Mouse (Mus musculus) forebrain, postnatal 0 days (tissue): ENCODE data around the gene Gm5426. TPM values are rescaled to one million over a fixed set of nuclear protein-coding genes. Genes with fewer than 3 reads are reported as not detected.

Experiments
- ATAC-seq: fragments of 200-750 bp; cut with Nextera tagmentation; 2 replicates; pipeline ENCODE4 v1.8.0; 2017; ENCODE audit warnings: mild to moderate bottlenecking, moderate library complexity
- DNase-seq: peaks from one replicate; pipeline ENCODE4 v3.0.0-alpha.2; 2015
- H3K27ac ChIP-seq: fragments of 300-500 bp; sonication (generic); 2 replicates; pipeline ENCODE4 v1.5.1; 2014; ENCODE audit warnings: low read depth, mild to moderate bottlenecking, antibody characterized with exemption, low read length, moderate library complexity, mixed read lengths
- H3K27me3 ChIP-seq: fragments of 300-500 bp; sonication (generic); 2 replicates; pipeline ENCODE4 v1.6.1; 2014; ENCODE audit warnings: mild to moderate bottlenecking, low read length, mixed read lengths; ENCODE audit not compliant: insufficient read depth
- H3K36me3 ChIP-seq: fragments of 300-500 bp; sonication (generic); 2 replicates; pipeline ENCODE4 v1.6.1; 2014; ENCODE audit warnings: mild to moderate bottlenecking, moderate library complexity; ENCODE audit not compliant: insufficient read depth
- H3K4me1 ChIP-seq: fragments of 300-500 bp; sonication (generic); 2 replicates; pipeline ENCODE4 v1.6.1; 2014; ENCODE audit warnings: antibody characterized with exemption; ENCODE audit not compliant: insufficient read depth
- H3K4me2 ChIP-seq: fragments of 300-500 bp; sonication (generic); 2 replicates; pipeline ENCODE4 v1.6.1; 2014; ENCODE audit warnings: low read depth, mild to moderate bottlenecking, moderate library complexity
- H3K4me3 ChIP-seq: fragments of 300-500 bp; sonication (generic); 2 replicates; pipeline ENCODE4 v1.5.1; 2014; ENCODE audit warnings: low read depth, low read length, mixed read lengths
- H3K9ac ChIP-seq: fragments of 300-500 bp; sonication (generic); 2 replicates; pipeline ENCODE4 v1.6.1; 2014; ENCODE audit warnings: mild to moderate bottlenecking
- H3K9me3 ChIP-seq: fragments of 300-500 bp; sonication (generic); 2 replicates; pipeline ENCODE4 v1.6.1; 2016; ENCODE audit warnings: low read length
- CTCF ChIP-seq: sonication (generic); IDR thresholded peaks from 2 replicates; pipeline ENCODE4 v1.5.1; 2016; ENCODE audit warnings: antibody characterized with exemption, control low read depth, low read depth
- WGBS: fragments of 180-500 bp; shearing (Covaris S2); extraction: QIAGEN DNeasy Blood & Tissue Kit; methylation state at CpG from one replicate; pipeline ENCODE4 v1.1.7; 2014; 5-methylcytosine and 5-hydroxymethylcytosine counted together
- polyA plus RNA-seq: library from polyadenylated mRNA; unstranded; fragments of >200 nt; fragmentation: Nextera tagmentation; extraction: Ambion mirVana; gene quantifications from 2 replicates; pipeline ENCODE4 v1.2.1, GENCODE M21; 2015
- total RNA-seq: library from RNA; depleted of rRNA; stranded (reverse); fragments of >200 nt; gene quantifications from 2 replicates; pipeline ENCODE4 v1.2.3, GENCODE M21; 2014

Gm5426 gene
- total and polyA plus RNA-seq, 2 experiments from 2014 or later, result not detected

GRCm38 (mm10) chr10:96104158-96104557 lies 32.2 kb upstream of the Gm5426 start:
- Histone ChIP-seq H3K4me2 (no peak overlapping the region), H3K9me3 (no peaks in the 10 kb centered on the region), H3K4me1 (no peaks in the 10 kb centered on the region), H3K27me3 (no peaks in the 10 kb centered on the region), H3K4me3 (no peak overlapping the region), H3K27ac (no peak overlapping the region), H3K9ac (no peak overlapping the region), H3K36me3 (no peaks in the 10 kb centered on the region)
- DNase-seq (no peak), ATAC-seq (no peak)
- WGBS, result 40% methylated on average over 3 of the region's 3 CpGs
- 0 out of 2 replicates have a peak, but pooled peaks have one; percentile 15 for TF ChIP-seq CTCF

DNA sequence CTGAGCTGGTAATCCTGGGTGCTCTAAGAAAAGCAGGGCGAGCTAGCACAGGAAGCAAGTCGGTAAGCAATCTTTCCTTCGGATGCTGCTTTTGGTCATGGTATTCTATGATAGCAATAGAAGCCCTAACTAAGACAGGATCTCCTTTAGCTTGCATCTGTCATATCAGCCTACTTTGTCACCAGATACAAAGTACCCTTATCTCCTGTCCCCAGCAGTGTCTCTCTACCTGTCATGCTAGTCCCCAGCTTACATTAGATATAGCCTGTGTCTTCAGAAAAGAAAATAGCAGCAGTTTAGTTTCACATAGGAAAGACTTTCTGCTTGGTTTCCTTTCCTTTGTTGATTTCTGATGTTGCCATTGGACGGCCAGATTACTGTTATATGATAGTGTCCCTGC lies 31.8 kb upstream of the Gm5426 start:
- H3K4me2 ChIP-seq, result no peak overlapping the region
- no peak for DNase-seq
- no peak for ATAC-seq
- H3K9ac ChIP-seq, result no peak overlapping the region
- H3K36me3 ChIP-seq, result no peaks in the 10 kb centered on the region
- no peaks in the 10 kb centered on the region for H3K27me3 ChIP-seq
- H3K4me1 ChIP-seq, result no peaks in the 10 kb centered on the region
- H3K27ac ChIP-seq, result no peak overlapping the region
- no peaks in the 10 kb centered on the region for H3K9me3 ChIP-seq
- 88% methylated on average over 4 of the region's 4 CpGs for WGBS
- TF ChIP-seq CTCF, result no peak
- H3K4me3 ChIP-seq, result no peak overlapping the region

GRCm38 (mm10) chr10:96105124-96105523 lies 31.3 kb upstream of the Gm5426 start:
- no peak for DNase-seq
- no peaks in the 10 kb centered on the region for H3K4me1 ChIP-seq
- no peaks in the 10 kb centered on the region for H3K27me3 ChIP-seq
- WGBS, result 91% methylated on average over 2 of the region's 2 CpGs
- H3K4me2 ChIP-seq, result no peak overlapping the region
- H3K9ac ChIP-seq, result no peak overlapping the region
- peak; percentile 41 for TF ChIP-seq CTCF
- no peak overlapping the region for H3K27ac ChIP-seq
- H3K36me3 ChIP-seq, result no peaks in the 10 kb centered on the region
- H3K9me3 ChIP-seq, result no peaks in the 10 kb centered on the region
- H3K4me3 ChIP-seq, result no peak overlapping the region
- ATAC-seq, result no peak

GRCm38 (mm10) chr10:96106972-96107720 lies 29.3 kb upstream of the Gm5426 start:
- DNase-seq (no peak), ATAC-seq (no peak)
- H3K36me3 ChIP-seq, result no peaks in the 10 kb centered on the region
- 78% methylated on average over 4 of the region's 4 CpGs for WGBS
- no peak overlapping the region for H3K27ac ChIP-seq
- no peak overlapping the region for H3K4me3 ChIP-seq
- H3K9me3 ChIP-seq, result no peaks in the 10 kb centered on the region
- TF ChIP-seq CTCF, result no peak
- no peaks in the 10 kb centered on the region for H3K4me1 ChIP-seq
- H3K9ac ChIP-seq, result no peak overlapping the region
- no peaks in the 10 kb centered on the region for H3K27me3 ChIP-seq
- H3K4me2 ChIP-seq, result no peak overlapping the region

DNA sequence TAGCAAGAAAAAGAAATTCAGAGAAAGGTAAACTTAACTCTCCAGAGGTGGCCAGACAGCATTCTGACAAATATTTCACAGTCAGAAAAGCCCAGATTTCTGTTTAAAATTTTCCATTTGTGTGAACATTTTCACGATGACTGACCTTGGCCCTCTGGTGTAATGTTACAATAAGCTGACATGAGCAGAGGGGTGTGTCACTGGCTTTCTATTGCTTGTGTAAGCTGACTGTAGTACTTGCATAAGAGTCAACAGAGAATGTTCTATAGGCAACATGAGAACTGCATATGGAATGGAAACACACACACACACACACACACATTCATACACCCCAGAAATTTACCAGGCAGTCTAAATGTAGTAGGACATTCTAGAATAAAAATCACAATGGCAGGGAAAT lies 28.6 kb upstream of the Gm5426 start:
- Histone ChIP-seq H3K27ac (no peak overlapping the region), H3K9ac (no peak overlapping the region), H3K4me3 (no peak overlapping the region), H3K36me3 (no peaks in the 10 kb centered on the region), H3K4me1 (no peaks in the 10 kb centered on the region), H3K4me2 (no peak overlapping the region), H3K9me3 (no peaks in the 10 kb centered on the region), H3K27me3 (no peaks in the 10 kb centered on the region)
- TF ChIP-seq CTCF, result no peak
- DNase-seq (no peak), ATAC-seq (no peak)
- WGBS, result 80% methylated on average over 1 of the region's 1 CpGs

DNA sequence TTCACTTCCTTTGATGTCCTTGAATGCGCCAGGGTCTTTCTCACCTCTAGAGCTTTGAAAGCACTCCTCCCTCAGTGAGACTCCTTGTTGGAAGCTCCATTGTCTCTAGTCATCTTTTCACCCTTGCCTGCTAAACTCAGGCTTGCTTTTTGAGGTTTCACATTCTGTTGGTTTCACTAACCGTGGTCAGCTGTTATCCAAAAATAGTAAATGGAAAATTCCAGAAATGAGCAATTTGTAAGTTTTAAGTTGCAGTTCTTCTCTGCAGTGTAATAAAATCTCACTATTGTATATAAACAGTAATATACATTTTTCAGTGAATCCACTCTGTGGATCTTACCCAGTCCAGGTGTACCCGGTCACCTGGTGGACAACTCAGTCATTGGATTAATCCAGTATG lies 21.1 kb upstream of the Gm5426 start:
- H3K27me3 ChIP-seq, result no peaks in the 10 kb centered on the region
- no peak for TF ChIP-seq CTCF
- no peaks in the 10 kb centered on the region for H3K4me1 ChIP-seq
- H3K9ac ChIP-seq, result no peak overlapping the region
- no peak overlapping the region for H3K4me2 ChIP-seq
- H3K27ac ChIP-seq, result no peak overlapping the region
- 92% methylated on average over 3 of the region's 3 CpGs for WGBS
- no peak for DNase-seq
- no peak overlapping the region for H3K4me3 ChIP-seq
- H3K36me3 ChIP-seq, result no peaks in the 10 kb centered on the region
- ATAC-seq, result no peak
- no peaks in the 10 kb centered on the region for H3K9me3 ChIP-seq

DNA sequence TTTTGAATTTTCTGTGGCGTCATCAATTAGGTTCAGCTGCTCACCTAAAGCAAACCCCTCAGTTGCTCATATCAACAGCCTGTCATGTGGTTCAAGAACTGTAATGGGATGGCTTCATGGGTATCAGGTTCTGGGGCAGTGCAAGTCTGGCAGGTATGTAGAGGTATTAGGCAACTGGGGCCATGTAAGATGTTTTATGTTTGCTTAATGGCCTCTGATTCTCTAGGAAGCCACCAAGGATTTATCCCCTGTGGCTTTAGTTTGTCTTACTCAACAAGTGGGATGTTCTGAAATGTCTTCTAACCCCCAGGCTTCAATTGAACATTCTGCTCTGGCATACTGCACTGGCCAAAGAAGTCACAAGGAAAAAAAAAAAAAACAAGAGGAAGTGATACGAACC lies 15.6 kb upstream of the Gm5426 start:
- Histone ChIP-seq H3K4me1 (no peaks in the 10 kb centered on the region), H3K9ac (no peak overlapping the region), H3K36me3 (no peaks in the 10 kb centered on the region), H3K4me3 (no peak overlapping the region), H3K27ac (no peak overlapping the region), H3K4me2 (no peak overlapping the region), H3K9me3 (no peaks in the 10 kb centered on the region), H3K27me3 (no peaks in the 10 kb centered on the region)
- no peak for TF ChIP-seq CTCF
- DNase-seq (no peak), ATAC-seq (no peak)
- WGBS, result 80% methylated on average over 2 of the region's 2 CpGs
